Mouse (Mus musculus): ENCODE results near the gene 2510009E07Rik. TPM values are rescaled to one million over a fixed set of nuclear protein-coding genes. Genes with fewer than 3 reads are reported as not detected.
"Not testable (repeated sequence)": the region's sequence is repeated elsewhere in the genome, so short reads cannot be mapped to it uniquely, and the experiment has no call there.

Gene 2510009E07Rik
- polyA plus RNA-seq, 2 experiments from 2014 or later = 3.4 to 3.8 TPM

DNA sequence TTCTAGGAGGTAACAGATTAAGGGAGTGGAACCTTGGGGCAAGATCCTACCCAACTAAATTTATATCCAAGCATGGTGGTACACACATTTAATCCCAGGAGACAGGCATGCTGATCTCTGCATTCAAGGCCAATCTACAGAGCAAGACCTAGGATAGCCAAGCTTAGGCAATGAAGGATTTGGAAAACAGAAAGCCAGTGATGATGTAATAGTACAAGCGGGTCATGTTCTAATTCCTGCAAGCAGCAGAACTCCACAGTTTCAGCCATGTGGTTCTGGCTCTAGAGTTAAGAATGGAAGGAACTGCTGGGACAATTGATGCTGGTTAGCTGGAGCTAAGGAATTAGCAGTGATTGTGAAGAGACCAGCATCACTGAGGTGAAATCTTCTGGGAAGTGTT lies 20.8 kb downstream of the 2510009E07Rik start:
- not testable (repeated sequence) for ATAC-seq

DNA sequence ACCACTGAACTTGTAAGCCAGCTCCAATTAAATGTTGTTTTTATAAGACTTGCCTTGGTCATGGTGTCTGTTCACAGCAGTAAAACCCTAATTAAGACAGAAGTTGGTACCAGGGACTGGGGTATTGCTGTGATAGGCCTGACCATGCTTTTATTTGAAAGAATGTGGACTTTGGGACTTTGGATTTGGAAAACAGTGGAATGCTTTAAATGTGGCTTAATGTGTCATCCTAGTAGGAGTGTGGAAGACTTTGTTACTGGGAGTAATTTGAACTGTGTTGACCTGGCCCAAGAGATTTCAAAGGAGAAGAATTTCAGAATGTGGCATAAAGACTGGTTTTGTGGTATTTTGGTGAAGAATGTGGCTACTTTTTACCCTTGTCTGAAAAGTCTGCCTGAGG lies 21.4 kb downstream of the 2510009E07Rik start:
- ATAC-seq = not testable (repeated sequence)

DNA sequence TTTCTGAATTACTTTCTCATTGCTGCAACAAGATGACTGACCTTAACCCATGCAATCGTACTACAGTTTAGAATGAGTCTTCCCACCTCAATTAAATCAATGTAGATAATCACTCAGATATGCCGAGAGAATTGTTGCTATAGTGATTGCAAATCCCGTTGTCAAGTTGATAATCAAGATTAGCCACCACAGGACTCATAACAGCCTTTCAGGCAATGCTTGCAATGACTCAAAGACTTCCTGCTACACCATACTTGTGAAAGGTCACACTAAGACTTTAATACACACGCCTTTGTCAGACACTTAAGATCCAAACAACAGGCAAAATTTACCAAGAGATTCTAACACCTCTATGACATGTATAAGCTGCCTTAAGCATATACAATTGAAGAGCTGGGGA lies 22.6 kb downstream of the 2510009E07Rik start:
- peak; percentile 98 for ATAC-seq

DNA sequence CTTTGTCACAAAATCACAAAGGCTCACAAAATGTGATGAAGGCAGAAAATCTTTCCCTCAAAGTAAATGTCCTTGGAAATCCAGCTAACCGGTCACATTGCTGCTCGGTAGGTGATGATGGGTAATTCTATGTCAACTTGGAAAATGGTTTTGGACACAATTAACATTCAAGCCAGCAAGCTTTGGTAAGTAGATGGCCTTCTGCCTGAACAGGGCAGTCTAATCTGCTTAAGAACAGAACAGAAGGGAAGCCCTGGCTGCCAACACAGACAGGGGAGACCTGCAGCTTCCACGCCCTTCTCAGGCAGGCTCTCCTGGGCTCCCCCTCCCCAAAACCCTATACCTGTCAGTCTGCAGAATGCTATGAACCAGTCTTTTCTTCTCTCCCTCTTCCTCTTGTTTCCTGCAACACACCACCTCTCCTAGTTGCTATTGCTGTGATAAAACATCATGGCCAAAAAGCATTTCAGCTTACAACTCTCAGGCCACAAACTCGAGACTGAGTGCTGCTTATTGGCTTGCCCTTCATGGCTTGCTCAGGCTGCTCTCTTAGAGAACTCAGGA lies 29.0 kb downstream of the 2510009E07Rik start:
- no peak for ATAC-seq

DNA sequence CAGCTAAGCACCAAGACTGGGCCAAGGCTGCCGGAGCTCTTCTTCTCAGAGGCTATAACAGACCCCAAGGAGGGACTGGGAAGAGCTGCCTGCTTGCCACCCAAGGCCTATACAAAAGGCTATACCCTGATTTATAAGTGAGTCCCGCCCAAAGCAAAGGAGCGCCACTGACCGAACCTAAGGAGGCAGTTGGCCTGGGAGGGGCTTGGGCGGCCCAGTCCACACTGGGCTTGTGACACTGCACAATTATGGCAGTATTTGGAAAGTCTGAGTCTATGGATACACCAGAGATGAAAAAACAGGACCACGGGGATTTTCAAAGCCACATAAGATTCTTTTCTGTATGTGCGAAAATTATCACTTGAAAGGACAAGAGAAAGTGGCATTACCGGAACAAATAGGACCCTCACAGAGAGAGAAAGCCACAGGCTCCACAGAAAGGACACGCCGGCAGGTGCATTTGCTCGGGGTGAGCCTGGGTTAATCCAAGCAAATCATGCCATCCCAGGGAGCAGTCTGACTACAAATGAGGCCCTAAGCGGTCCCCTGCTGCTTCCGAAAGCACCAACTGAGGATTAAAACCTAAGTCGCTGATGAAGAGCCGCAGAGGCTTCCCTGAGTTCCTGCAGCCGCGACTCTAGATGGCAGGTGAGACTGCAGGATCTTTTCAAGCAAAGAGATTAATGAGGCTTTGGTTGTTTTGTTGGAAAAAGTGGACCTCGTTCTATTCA lies 29.7 kb downstream of the 2510009E07Rik start:
- ATAC-seq = no peak

DNA sequence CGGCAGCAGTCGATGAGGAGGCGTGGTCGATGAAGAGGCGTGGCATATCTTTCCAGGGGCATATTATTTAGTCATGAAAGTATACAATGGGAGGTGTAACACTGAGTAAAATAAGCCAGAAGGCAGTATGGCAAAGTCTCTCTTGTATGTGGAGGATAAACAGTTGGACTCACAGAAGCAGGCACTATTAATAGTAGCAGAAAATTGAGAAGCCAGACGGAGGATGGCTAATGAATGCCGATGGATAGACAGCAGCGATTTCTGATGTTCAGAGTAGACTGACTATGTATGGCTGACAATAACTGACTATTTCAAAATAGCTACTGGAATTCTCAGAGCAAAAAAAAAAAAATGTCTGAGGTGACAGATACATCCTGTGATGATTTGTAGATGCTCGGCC lies 38.5 kb downstream of the 2510009E07Rik start:
- no peak for ATAC-seq

DNA sequence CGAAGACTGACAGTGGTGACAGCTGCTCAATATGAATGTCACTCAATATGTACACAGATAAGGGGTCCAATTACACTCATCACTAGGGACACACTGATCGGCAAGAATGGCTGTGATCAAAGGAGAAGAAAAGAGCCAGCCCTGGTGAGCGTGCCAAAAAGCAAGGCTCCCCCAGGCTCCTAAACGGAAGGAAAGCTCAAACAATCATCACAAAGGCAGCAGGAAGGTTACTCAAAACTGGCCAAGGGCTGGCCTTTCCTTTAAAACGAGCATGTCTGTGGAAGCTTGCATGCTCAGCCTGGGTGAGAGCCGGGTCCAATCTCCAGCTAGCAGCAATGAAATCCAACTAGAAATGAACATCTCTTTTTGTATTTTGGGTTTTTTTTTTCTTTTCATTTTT lies 39.2 kb downstream of the 2510009E07Rik start:
- ATAC-seq = no peak

DNA sequence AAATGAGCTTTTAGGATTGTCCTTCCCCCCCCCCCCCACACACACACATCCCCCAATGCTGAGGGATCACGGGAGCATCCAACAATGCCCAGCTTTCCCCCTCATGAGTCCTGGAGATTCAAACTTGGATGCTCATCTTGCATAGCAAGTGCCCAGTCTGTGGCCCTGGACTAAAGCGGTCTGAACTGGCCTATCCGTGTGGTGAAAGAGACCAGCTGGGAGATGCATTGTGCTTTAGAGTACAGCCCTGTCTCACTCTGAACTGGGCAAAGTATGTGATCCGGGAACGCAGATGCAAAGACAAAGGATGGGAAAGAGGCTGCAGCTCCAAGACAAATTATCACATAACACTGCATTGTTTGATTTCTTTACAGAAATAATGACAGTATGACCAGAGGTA lies 40.1 kb downstream of the 2510009E07Rik start:
- no peak for ATAC-seq

DNA sequence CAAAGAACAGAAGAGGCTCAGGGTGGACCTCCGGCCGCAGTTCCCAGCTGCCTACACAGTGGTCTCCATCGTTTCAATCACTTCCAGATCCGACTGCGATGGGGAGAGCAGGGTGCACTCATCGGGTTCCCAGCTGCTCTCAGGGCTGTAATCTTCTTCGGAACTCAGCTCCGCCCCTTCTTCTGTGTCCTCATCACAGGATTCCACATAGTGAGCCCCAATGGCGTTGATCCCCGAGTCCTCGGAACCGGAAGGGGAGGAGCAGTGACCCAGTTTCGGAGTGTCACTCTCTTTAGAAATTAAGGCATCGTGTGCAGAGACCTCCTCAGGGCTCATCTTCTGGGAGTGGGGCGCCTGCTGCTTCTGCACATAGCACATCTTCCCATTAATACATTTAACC lies 41.3 kb downstream of the 2510009E07Rik start:
- no peak for ATAC-seq

DNA sequence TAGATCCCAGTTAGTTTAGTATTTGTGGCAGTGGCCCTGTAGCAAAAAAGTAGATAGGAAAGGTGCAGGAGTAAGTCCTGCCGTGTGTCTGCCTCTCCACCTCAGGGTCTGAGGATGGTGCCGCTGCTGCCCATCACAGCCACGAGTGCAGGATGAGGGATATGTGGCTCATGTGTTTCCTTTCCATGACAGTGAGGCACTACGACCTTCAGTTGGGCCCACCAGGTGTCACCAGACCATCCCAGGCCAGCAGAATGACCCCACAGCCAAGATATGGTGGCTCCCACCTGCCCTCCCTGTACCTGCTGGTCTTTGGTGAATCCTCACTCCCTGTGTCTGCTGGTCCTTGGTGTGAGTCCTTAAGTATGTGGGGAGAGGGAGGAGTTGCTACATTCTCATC lies 43.3 kb downstream of the 2510009E07Rik start:
- no peak for ATAC-seq

DNA sequence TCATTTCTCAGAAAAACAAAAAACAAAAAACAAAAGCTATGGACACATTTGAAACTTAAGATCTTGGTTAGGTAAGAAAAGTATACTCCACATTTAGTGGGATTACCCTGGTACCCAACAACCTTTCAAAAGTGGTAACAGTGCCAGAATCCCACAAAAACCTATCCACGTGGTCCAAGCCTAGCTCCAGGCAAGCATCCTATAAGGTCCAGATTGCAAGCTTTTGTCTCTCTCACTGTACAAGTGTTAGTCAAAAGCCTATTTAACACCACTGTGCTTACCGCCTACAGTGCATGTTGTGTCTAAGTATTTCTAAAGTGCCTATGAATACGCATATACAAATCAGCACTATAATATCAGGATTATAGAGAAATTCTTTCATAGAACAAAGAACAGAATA lies 44.2 kb downstream of the 2510009E07Rik start:
- no peak for ATAC-seq

DNA sequence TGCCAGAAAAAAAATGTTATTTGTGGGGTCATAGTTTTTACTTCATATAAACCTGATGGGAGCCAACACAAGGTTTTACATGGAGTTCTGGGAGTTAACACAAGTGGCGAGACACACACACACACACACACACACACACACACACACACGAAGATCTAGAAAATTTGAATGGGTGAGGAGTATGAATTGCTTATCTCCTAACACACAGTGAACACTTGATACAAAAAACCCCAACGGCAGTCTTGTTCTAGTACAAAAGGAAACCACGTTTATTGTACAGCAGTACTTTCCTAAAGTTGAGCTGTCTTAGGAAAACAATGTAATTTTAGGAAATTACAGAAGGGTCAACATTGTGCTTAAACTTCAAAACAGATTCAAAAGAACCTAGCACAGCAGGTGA lies 45.7 kb downstream of the 2510009E07Rik start:
- ATAC-seq = no peak

DNA sequence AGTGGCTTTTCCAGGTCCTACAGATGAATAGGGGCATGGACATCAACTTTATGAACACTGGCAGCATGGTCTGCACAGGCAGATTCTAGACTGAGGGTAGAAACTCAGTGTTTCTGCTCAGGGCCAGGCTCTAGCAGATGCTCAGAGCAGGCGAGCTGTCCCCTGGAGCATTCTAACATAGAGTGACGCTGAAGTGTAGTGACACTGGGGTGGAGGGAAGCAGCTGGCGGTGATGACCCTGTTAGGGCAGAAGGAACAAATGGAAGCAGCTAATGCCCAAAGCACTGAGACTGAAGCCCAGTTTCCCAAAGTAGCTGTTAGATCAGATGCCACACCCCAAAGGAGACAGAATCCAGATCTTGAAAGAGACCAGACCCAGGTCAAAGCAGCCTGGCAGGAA lies 48.0 kb downstream of the 2510009E07Rik start:
- ATAC-seq = no peak

DNA sequence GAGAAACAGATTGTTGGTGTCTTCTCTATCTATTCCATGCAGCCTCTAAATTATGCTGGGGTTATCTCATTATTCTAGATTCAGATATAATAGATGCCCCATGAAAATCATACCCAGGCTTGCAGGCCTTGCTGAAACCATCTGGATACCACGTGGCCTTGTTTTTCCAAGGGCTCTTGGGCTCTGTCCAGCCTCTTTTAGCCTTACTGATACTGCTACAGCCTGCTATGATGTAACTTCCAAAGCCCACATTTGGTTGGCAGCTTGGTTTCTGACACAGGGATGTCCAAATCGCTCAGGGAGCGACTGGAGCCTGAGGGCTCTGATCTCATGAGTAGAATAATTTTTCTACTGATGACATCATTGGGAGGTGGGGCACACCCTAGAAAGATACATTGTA lies 48.5 kb downstream of the 2510009E07Rik start:
- no peak for ATAC-seq

DNA sequence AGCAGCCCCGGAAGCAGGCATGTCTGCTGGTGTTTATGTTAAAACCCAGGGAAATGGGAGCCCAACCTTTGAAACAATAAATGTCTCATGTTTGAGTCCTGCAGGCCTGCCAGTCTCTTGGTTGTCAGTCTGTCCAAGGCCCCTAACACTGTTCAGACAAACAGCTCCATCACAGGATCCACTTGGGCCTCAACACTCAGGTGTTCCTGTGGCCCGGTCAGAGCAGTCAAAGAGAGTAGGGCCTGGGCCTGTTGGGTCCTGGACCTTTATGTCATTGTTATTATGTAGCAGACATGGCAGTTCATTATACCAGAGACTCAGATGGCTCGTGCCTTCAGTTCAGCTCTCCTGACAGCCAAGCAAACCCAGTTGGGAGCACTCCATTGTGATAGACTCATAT lies 49.9 kb downstream of the 2510009E07Rik start:
- ATAC-seq = no peak

DNA sequence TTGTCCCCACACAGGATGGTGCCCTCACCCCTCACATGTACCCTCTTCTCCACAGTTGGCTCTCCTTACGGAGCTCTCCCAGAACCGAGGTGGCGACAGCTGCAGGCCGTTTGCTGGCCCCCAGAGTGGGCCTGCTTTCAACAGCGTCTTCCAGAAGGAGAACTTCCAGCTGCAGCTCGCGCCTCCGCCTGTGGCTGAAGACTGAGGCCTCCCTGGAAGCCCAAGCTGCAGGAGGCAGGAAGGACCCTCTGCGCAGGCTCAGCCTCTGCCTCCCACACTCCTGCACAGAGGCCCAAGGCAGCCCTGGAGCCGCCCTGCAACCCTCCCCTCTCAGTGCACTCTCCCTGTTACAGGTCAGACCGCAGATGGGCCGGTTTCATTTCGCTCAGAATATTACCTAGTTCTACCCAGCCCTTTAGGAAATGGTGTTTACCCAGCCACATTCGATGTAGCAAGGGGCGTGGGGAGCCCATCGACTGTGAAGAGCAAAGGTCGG lies 50.4 kb downstream of the 2510009E07Rik start:
- peak; percentile 62 for ATAC-seq

DNA sequence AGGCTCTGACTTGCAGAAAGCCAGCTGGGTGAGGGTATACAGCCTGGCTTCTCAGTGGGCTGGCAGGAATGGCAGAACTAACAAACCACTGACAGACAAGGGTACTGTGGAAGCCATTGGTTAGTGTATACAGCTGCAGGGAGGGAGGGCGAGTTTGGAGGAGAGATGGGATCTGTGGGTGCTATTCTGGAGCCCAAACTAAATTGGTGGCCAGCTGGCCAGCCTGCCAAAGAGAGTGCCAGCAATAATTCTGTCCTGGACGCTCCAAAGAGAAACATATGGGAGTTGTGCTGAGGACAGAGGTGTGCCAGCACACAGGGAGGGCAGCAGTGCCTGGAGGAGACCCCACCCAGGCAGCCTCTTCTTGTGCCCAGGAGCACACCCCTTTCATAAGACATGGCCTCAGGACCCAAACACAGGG lies 50.8 kb downstream of the 2510009E07Rik start:
- no peak for ATAC-seq

DNA sequence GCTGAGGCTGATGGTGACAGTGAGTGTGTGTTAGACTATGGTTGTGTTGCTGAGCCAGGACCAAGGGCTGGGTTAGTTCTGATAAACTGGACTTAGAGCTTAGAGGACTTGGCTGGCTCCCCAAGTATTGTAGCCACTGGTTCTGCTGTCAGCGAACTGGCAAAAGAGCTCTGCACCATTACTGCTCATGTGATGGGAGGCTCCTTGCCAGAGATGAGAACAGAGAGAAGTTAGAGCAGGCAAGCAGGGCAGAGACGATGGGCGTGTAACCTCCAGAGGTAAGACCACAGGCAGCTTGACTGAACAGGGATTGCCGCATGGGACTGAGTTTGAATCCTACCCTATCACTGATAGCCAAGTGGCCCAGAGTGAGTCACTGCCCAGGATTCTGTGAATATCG lies 51.6 kb downstream of the 2510009E07Rik start:
- ATAC-seq = no peak

DNA sequence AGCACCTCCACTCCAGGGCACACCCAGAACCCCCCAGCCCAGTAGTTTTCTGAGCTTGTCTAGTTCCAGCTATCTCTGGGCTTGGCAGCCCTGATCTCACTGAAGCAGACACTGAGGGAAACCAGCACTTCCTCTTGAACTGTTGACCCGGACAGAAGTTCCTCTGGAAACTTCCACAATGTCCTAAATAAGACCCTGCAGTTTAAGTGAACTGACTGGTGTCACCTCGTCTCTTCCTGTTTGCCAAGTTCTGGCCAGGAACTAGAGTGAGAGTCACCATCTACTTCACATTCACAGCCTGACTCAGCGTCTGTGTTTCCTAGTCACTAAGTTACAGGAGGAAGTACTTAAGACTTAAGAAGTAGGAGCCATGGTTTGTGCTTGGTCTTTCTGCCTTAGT lies 52.5 kb downstream of the 2510009E07Rik start:
- peak; percentile 66 for ATAC-seq

DNA sequence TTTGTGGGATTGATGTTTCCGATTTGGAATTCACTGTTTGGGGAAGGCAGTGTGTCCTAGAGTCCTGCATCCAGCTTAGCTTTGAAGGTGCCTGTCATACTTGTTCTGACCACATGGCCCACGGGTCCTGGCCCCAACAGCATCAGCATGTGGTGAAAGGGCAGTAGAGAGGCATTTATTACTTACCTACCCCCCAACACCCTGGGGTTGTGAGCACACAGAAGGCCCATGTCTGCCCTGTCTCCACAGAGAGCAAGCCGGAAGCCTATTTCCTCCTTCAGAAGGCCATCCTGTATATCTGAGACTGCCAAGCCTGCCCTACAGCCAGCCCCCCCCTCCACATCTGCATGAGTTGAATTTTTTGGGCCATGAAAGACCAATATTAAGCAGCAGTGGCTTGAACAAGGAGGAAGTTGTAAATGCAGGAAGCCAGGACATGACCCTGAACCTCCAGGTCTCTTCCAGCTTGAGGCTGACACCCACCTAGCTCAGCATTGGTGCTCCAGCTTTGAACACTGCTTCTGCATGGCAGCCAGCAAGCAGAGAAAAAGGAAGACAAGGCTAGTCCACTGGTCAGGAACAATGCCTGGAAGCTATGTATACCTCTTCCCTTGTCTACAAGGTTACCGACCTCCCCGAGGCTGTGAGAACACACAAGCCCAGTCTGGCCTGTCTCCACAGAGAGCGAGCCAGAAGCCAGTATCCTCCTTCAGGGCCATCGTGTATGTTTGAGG lies 53.5 kb downstream of the 2510009E07Rik start:
- no peak for ATAC-seq

DNA sequence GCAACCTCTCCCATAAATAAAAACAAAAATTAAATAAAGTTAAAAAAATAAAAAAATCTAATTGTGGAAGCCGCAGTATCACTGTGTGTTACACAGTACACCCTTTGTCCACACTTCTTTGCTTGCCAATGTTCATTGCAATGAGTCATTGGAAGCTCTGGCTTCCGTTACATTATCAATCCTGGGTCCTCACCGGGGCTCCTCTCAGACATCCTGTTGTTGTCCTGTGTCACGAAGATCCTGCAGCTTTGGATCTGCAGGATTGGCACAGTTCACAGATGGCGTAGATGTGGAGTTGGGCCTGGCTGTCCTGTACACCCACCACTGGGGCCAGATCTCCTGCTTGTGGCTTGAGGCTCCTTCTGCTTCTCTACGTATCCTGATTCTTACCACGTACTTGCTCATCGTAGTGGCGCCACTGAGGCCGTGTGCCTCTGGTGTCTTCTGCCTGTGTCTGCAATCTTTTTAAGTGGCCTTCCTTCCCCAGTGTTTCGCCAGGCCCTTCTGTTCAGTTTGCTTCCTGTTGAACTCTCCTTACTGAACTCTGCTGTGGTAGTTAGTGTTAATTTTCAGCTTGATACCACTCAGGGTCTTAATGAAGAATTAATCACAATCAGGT lies 57.2 kb downstream of the 2510009E07Rik start:
- ATAC-seq = no peak

DNA sequence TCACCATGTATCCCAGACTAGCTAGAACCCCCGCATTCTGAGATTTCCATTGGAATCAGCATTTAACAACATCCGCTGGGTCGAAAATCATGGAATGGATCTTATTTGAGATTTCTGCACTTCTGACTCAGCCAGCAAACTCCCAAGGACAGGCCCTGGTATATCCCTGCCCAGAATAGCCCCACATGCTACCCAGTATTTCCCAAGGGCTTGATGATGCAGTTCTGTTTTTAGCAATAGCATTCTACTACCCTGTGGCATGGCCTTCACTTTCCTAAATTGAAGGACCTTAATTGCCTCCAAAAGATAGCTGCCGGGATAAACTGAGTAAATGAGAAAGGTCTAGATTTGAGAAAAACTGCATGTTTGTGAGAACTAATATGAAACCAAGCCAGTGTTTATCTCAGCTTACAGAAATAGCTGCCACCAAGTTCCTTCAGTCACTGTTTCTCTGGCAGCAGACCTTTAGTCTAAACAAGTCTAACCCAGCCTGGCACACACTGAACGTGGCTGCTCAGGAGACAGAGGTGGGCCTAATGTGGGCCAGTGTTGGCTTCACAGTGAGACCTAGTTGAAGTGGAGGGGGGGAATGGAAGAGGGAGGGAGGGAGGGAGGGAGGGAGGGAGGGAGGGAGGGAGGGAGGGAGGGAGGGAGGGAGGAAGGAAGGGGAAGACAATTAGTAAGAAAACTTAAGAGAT lies 58.2 kb downstream of the 2510009E07Rik start:
- no peak for ATAC-seq

DNA sequence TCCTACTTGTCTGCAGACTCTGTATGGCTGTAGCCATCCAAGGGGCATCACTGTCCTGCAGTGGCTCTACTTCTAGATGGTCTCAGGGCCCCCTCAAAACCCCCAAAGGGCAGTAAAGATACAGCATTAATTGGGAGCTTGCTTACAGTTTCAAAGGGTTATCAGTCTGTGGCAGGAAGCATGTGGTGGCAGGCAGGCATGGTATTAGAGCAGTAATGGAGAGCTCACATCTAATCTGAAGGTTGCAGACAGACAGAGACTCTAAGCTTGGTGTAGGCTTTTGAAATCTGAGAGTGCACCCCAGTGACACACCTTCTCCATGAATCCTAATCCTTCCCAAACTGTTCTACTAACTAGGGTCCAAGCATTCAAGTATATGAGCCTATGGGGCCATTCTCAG lies 60.0 kb downstream of the 2510009E07Rik start:
- no peak for ATAC-seq

All from CD4-positive, CD25-positive, alpha-beta regulatory T cell, adult 4 months (primary cell).